Mouse (Mus musculus) left cerebral cortex, postnatal 25 days (tissue): ENCODE data around the gene Olfr149. TPM values are rescaled to one million over a fixed set of nuclear protein-coding genes. Genes with fewer than 3 reads are reported as not detected.
"Not testable (repeated sequence)": the region's sequence is repeated elsewhere in the genome, so short reads cannot be mapped to it uniquely, and the experiment has no call there.

Experiments used
- DNase-seq, 2 experiments: peaks; one replicate each; pipeline ENCODE4 v3.0.0; 2022; ENCODE audit warnings: low spot score in 2 of 2, mixed read lengths in 1 of 2
- intact Hi-C: fragments of 180-260 bp; cut with DNase I; formaldehyde crosslinking; loops from one replicate; pipeline ENCODE4 v1.15.1; 2025
- total RNA-seq, 2 experiments: library from RNA; stranded (reverse); gene quantifications; 2 replicates each; pipeline ENCODE4 v1.2.3; 2021

The Olfr149 gene
- total RNA-seq, result not detected

- DNase-seq, result no peak
- intact Hi-C loops, result no loop called here
These were observed at the start of gene Olfr149 for GRCm38 (mm10) chr9:39707017-39707416. Gene Olfr149 (minus strand): TSS chr9:39707117.

DNA sequence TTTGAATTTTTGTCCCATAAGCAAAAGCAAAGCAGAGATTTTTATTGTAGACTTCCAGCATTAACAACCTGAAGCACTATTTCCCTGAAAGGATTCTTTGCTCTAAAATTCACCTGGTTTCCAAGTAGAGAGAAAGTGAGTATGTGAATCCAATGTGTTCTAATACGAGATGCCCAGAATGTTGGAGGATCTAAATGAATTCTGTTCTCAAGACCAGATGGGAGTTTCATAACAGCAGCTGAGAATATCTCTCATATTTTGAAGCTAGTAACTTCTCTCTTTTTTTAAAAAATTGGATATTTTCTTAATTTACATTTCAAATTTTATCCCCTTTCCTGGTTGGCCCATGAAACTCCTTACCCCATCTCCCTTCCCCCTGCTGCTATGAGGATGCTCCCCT lies 39.5 kb upstream of the Olfr149 start:
- intact Hi-C loops, result no loop called here

DNA sequence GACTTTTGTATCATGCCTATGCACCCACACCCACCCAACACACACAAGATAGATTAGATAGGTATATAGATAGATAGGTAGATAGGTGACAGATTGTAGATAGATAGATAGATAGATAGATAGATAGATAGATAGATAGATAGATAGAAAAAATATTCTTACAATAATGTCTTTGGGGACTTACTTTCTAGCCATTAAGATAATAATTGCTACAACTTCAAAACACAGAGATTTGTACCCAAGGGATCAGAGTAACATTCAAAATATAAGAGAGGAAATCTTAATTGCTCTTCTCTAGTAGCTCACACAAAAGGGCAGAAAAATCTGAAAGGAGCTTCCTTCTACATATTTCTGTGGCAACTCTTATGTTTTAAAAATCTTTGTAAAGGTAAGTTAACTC lies 39.0 kb upstream of the Olfr149 start, which contains the start of gene Olfr967:
TSS of gene Olfr967 (plus strand) at position 301 of the 400 bp plus-strand sequence.
- intact Hi-C loops, result no loop called here

More for the DNA sequence above, 39.5 kb upstream of the Olfr149 start:
- peak; percentile 2 to 71 for DNase-seq

DNA sequence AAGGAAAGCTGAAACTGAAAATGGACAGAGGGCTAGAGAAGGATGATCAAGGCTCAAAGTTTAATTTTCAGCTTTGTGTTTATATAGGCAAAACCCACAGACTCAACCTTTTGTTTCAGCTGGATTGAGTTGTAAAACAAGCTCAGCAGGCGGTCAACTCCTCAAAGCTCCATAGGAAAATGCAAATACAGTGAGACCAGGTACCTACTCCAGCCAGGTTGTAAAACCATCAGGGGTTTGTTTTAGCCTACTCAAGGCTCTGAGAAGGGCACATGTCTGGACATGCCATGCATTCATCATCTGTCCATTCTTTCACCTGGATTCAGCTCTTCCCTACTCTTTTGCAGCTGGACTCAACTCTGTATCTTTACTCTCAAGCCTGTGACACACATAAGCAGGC lies 33.8 kb upstream of the Olfr149 start:
- DNase-seq, result no peak
- intact Hi-C loops, result no loop called here

More for the DNA sequence above, 39.0 kb upstream of the Olfr149 start, which contains the start of gene Olfr967:
- no peak for DNase-seq

DNA sequence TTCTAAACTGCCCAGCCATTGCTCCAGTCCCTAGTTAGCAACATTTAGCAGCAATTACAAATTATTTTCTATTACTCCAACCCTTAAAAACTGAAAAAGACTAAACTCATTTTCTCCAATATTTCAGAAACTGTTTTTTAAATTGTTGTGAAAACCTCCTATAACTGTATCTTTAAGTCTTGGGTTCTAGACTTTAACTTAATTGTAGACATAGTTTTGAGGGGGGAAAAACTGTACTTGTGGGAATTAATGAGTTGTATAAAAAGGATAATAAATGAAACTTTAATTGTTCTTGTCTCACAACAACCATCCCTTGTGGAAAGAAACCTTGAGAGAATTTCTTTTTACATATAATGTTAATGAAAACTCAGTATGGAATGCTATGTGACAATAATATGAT lies 23.8 kb upstream of the Olfr149 start, which contains the start of gene Olfr150:
TSS of gene Olfr150 (plus strand) at position 301 of the 400 bp plus-strand sequence.
- intact Hi-C loops, result no loop called here
- no peak for DNase-seq

- DNase-seq, result no peak
- intact Hi-C loops, result no loop called here
These were observed 4.1 kb upstream of the Olfr149 start, which contains the start of gene Olfr965 for GRCm38 (mm10) chr9:39711053-39711452. Gene Olfr965 (plus strand): TSS chr9:39711353.

- DNase-seq, result no peak
- intact Hi-C loops, result no loop called here
These were observed 2.0 kb upstream of the Olfr149 start for GRCm38 (mm10) chr9:39708958-39709357.

DNA sequence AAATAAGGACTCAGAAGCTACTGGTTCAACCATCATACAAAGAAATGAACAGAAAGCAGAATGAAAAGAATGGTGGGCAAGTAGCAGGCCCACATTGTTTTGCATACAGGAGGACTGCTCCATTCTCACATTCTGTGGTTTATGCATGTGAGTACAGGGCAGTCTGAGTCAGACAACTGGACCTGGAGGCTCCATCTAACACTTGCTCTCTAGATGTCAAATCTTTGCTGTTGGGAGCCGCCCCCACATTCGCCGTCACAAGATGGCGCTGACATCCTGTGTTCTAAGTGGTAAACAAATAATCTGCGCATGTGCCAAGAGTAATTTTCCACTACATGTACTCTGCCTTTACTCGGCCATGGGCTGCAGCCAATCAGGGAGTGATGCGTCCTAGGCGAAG lies 5.8 kb downstream of the Olfr149 start:
- DNase-seq, intact Hi-C loops: not testable (repeated sequence)

- DNase-seq, result no peak
- intact Hi-C loops, result no loop called here
These were observed 27.6 kb downstream of the Olfr149 start for GRCm38 (mm10) chr9:39679280-39679679.

DNA sequence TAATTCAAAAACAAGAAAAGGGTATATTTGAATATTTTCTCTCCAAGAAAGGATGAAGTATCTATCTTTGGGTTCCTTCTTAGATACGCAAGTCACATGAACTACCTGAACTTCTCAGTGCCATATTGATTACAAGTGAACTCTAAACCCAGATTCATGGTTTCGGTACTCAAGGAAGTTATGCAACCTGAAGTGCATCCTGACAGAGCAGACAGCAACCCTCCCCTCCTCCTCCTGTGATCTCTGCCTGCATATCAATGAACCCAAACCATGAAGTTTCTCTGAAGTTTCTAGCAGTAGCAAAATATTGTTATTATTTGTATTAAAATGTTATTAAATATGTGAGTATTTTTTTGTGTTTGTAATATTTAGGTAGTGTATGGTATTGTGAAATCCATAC lies 28.4 kb downstream of the Olfr149 start:
- DNase-seq, result no peak
- intact Hi-C loops, result no loop called here

DNA sequence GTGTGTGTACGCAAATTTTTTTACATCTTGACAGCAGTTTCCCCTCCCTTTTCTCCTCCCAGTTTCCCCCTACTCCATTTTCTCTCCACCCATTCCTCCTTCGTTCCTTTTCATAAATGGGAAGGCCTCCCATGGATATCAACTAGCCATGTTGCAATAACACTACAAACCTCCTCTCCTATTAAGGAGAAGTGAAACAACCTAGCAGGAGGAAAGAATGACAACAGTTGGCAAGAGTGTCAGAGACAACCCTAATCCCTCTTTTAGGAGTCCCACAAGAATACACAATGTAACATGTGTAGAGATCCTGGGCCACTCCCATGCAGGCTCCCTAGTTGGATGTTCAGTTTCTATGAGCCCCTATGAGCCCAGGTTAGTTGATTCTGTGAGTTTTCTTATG lies 32.1 kb downstream of the Olfr149 start:
- intact Hi-C loops, result no loop called here
- no peak for DNase-seq

GRCm38 (mm10) chr9:39669723-39670122 lies 37.2 kb downstream of the Olfr149 start:
- intact Hi-C loops, result no loop called here
- DNase-seq, result no peak

DNA sequence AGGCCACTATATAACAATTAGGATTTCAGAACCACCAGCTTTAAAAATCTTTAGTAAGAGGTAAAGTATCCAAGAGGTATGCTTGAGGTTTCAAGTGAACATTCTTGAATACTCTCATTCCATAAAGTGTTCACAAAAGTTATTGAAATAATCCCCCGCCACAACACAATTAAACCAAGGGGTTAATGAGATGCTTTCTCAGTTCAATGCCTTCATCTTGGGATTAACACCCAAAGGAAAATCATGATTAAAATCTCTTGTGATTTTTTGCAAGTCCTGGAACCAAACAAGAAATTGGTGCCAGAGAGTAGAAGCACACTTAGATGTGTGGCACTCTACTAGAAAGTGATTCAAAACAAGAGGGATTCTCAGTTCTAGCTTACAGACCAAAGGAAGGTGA lies 40.0 kb downstream of the Olfr149 start, which contains the start of gene Olfr963:
TSS of gene Olfr963 (plus strand) at position 301 of the 400 bp plus-strand sequence.
- no peak for DNase-seq
- intact Hi-C loops, result no loop called here

DNA sequence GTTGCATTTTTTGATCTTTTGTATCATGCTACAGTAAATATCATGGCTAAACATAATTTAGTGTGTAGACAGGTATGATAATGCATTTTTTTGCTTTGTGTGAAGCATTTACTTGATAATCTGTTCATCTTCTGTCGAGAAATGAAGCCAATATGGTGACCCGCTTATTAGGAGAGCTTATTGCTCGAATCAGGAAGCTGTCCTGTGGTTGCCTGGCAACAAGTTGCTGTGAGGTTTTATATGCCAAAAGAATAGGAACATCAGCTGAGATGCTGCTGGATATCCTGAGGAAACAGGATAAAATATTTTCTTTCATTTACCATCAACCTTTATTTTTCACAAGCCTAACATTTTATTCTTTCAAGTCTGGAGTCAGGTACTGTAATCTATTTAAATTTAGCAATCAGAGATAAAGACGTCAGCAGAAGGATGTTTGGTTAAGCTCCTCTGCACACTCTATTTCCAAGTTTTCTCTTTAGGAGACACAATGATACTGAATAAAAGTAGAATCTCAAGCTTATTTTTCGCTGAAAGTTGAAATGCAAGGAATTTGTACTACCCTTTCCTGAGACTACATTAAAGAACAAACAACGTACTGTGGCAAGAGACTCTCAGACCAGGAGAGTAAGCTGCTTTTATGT lies 52.0 kb downstream of the Olfr149 start:
- intact Hi-C loops, result no loop called here
- no peak for DNase-seq

Other genes with a start within 250 kb of the Olfr149 start
- not detected for gene Olfr955, start 235.2 kb downstream of the Olfr149 start, total RNA-seq
- gene Olfr44, start 213.1 kb downstream of the Olfr149 start, total RNA-seq, result not detected
- not detected for gene Olfr957, start 191.3 kb downstream of the Olfr149 start, total RNA-seq
- gene Olfr958, start 153.1 kb downstream of the Olfr149 start, total RNA-seq, result not detected
- gene Olfr959, start 131.5 kb downstream of the Olfr149 start, total RNA-seq, result not detected
- 1 to 10 TPM; 5.3 to 7.1 TPM for gene AW551984, start 102.7 kb downstream of the Olfr149 start, total RNA-seq
- gene Olfr148, start 96.5 kb downstream of the Olfr149 start, total RNA-seq, result not detected
- gene Olfr960, start 85.7 kb downstream of the Olfr149 start, total RNA-seq, result not detected
- gene Olfr961, start 62.0 kb downstream of the Olfr149 start, total RNA-seq, result not detected
- gene Olfr963, start 39.9 kb downstream of the Olfr149 start, total RNA-seq, result not detected
- gene Olfr965, start 4.2 kb upstream of the Olfr149 start, total RNA-seq, result not detected
- not detected for gene Olfr150, start 23.9 kb upstream of the Olfr149 start, total RNA-seq
- gene Olfr967, start 39.1 kb upstream of the Olfr149 start, total RNA-seq, result not detected
- not detected for gene Olfr968, start 76.1 kb upstream of the Olfr149 start, total RNA-seq
- gene Olfr969, start 83.8 kb upstream of the Olfr149 start, total RNA-seq, result not detected
- gene Olfr970, start 101.7 kb upstream of the Olfr149 start, total RNA-seq, result not detected
- not detected for gene Olfr971, start 129.8 kb upstream of the Olfr149 start, total RNA-seq
- gene Olfr972, start 159.3 kb upstream of the Olfr149 start, total RNA-seq, result not detected
- not detected for gene Olfr229, start 200.2 kb upstream of the Olfr149 start, total RNA-seq
- not detected for gene Olfr974, start 230.4 kb upstream of the Olfr149 start, total RNA-seq
- gene Olfr975, start 244.9 kb upstream of the Olfr149 start, total RNA-seq, result not detected